Mouse (Mus musculus) heart, embryonic 16.5 days (tissue): Measurements from ENCODE around the gene Mphosph9. TPM values are rescaled to one million over a fixed set of nuclear protein-coding genes. Genes with fewer than 3 reads are reported as not detected.
"Not testable (repeated sequence)": the region's sequence is repeated elsewhere in the genome, so short reads cannot be mapped to it uniquely, and the experiment has no call there.

Source experiments
- ATAC-seq: fragments of 200-750 bp; cut with Nextera tagmentation; replicated peaks from 2 replicates; pipeline ENCODE4 v1.8.0; 2017; ENCODE audit warnings: moderate number of reproducible peaks; ENCODE audit not compliant: insufficient read depth, low FRiP score; ENCODE audit errors: extremely low read depth
- H3K27ac ChIP-seq: fragments of 300-500 bp; sonication (generic); 2 replicates; pipeline ENCODE4 v1.5.1; 2014; ENCODE audit warnings: mild to moderate bottlenecking, low read length, control low read depth, moderate library complexity
- H3K27me3 ChIP-seq: fragments of 300-500 bp; sonication (generic); 2 replicates; pipeline ENCODE4 v1.6.1; 2014; ENCODE audit warnings: low read length, mixed read lengths; ENCODE audit not compliant: control insufficient read depth, insufficient read depth
- H3K36me3 ChIP-seq: fragments of 300-500 bp; sonication (generic); 2 replicates; pipeline ENCODE4 v1.6.1; 2014; ENCODE audit not compliant: control insufficient read depth, insufficient read depth
- H3K4me1 ChIP-seq: fragments of 300-500 bp; sonication (generic); 2 replicates; pipeline ENCODE4 v1.6.1; 2014; ENCODE audit warnings: low read length, mixed read lengths; ENCODE audit not compliant: control insufficient read depth, insufficient read depth
- H3K4me2 ChIP-seq: fragments of 300-500 bp; sonication (generic); 2 replicates; pipeline ENCODE4 v1.6.1; 2014; ENCODE audit warnings: low read depth, mild to moderate bottlenecking, control low read depth, low read length
- H3K4me3 ChIP-seq: fragments of 300-500 bp; sonication (generic); 2 replicates; pipeline ENCODE4 v1.5.1; 2014; ENCODE audit warnings: mild to moderate bottlenecking, control low read depth, low read length
- H3K9ac ChIP-seq: fragments of 300-500 bp; sonication (generic); 2 replicates; pipeline ENCODE4 v1.6.1; 2014; ENCODE audit warnings: low read length, control low read depth
- H3K9me3 ChIP-seq: fragments of 300-500 bp; sonication (generic); replicated peaks from 2 replicates; pipeline ENCODE4 v1.6.1; 2016; ENCODE audit warnings: low read length; ENCODE audit not compliant: control insufficient read depth
- WGBS: fragments of 180-500 bp; shearing (Covaris S2); extraction: QIAGEN DNeasy Blood & Tissue Kit; methylation state at CpG from one replicate; pipeline ENCODE4 v1.1.7; 2014; 5-methylcytosine and 5-hydroxymethylcytosine counted together
- polyA plus RNA-seq: library from polyadenylated mRNA; unstranded; fragments of >200 nt; fragmentation: Nextera tagmentation; extraction: Ambion mirVana; gene quantifications from 2 replicates; pipeline ENCODE4 v1.2.1, GENCODE M21; 2015

The Mphosph9 gene
- polyA plus RNA-seq, 1 experiment from 2014 or later = 8.7 TPM

DNA sequence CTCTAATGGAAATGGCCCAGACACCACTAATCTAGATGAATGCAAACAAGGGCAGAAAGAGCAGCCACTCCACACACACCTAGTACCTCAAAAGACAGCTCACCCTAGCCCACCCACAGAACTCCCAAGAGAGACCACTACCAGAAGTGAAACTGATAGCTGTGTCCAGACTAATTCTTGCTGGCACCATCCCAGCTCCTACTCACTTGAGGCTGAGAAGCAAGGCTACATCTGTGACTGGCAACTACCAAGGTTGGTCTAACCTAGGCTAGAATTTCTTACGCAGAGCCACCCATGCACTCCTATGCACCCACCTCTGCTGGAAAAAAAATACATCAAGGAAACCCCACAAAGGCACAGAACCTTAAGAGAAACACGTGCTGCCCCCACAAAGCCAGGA lies 22.6 kb upstream of the Mphosph9 start:
- Histone ChIP-seq H3K27me3 (no peaks in the 10 kb centered on the region), H3K9me3 (no peaks in the 10 kb centered on the region), H3K4me1 (peaks cover 26% of the 10 kb centered on the region), H3K4me3 (no peak overlapping the region), H3K4me2 (no peak overlapping the region), H3K36me3 (peaks cover 25% of the 10 kb centered on the region), H3K27ac (no peak overlapping the region), H3K9ac (no peak overlapping the region)
- WGBS = 82% methylated on average over 2 of the region's 2 CpGs
- no peak for ATAC-seq

DNA sequence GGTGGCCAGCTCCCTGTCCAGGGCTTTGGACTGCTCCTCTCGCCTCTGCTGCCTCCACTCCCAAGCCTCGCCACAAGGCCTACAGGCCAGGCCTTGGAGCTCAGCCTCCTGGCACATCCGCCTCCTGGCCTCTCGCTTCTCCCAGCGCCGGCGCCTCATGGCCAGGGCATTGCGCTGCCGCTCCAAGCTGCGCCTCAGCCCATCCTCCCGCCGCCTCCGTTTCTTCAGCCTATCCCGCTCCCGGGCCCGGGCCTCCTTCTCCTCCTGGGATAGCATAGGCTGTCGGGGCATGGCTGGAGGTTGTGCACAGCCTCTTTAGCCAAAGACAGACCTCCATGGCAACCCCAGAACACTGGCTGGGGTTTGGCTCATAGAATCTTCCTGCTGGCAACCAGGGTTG lies 21.4 kb upstream of the Mphosph9 start:
- Histone ChIP-seq H3K36me3 (peaks cover 32% of the 10 kb centered on the region), H3K4me1 (peaks cover 26% of the 10 kb centered on the region), H3K9me3 (no peaks in the 10 kb centered on the region), H3K9ac (no peak overlapping the region), H3K4me2 (no peak overlapping the region), H3K27ac (no peak overlapping the region), H3K4me3 (no peak overlapping the region), H3K27me3 (no peaks in the 10 kb centered on the region)
- no peak for ATAC-seq
- 92% methylated on average over 17 of the region's 17 CpGs for WGBS

DNA sequence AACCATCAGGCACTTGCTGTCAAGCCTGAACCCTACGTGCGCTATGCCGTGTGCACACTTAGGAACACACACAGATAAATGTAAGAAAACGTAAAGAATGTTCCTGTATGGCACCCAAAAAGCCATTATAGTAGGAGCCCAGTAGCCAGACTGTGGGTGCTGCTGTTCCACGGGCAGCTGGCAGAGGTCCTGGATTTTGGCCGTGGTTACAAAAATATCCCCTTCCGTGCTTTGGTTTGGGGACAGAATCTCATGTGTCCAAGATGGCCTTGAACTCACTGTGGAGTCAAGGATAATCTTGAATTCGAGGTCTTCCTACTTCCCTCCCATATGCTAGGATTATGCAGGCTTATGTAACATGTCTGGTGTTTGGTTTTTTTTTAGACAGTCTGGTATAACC lies 15.1 kb upstream of the Mphosph9 start:
- no peak overlapping the region for H3K4me2 ChIP-seq
- 76% methylated on average over 8 of the region's 8 CpGs for WGBS
- no peak for ATAC-seq
- H3K27me3 ChIP-seq = no peaks in the 10 kb centered on the region
- no peak overlapping the region for H3K9ac ChIP-seq
- H3K4me1 ChIP-seq = peaks cover 8% of the 10 kb centered on the region
- no peaks in the 10 kb centered on the region for H3K9me3 ChIP-seq
- H3K36me3 ChIP-seq = peaks cover 17% of the 10 kb centered on the region
- H3K4me3 ChIP-seq = no peak overlapping the region
- H3K27ac ChIP-seq = no peak overlapping the region

DNA sequence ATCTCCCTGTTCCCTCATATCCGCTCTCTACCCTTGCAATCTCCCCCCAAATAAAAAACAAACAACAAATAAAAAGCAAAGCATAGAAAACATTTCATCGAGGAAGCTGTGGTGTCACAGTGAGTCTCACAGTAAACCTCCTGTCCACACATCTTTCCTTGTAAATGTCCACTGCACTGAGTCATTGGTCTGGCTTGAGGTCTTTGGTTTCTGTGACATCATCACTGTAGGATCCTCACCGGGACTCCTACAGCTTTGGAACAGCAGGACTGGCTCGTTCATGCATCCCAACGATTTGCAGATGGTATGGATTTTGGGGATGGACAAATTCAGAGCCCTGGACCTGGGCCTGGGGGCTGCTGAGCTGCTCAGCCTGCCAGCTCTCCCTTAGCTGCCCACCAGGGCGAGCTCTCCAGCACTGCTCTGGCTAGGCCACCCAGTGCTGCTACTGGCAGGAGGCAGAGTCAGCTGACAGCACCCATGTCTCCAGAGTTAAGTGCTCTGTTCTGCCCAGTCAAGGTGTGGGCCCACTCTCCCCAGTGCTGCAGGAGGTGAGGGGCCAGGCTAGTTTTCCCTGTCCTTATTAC lies 14.1 kb upstream of the Mphosph9 start:
- not testable (repeated sequence) for H3K27me3 ChIP-seq, H3K9me3 ChIP-seq, H3K4me2 ChIP-seq, H3K9ac ChIP-seq, H3K4me3 ChIP-seq, H3K27ac ChIP-seq, ATAC-seq
- peaks cover 15% of the 10 kb centered on the region for H3K4me1 ChIP-seq
- 70% methylated on average over 6 of the region's 6 CpGs for WGBS
- H3K36me3 ChIP-seq = peaks cover 17% of the 10 kb centered on the region

DNA sequence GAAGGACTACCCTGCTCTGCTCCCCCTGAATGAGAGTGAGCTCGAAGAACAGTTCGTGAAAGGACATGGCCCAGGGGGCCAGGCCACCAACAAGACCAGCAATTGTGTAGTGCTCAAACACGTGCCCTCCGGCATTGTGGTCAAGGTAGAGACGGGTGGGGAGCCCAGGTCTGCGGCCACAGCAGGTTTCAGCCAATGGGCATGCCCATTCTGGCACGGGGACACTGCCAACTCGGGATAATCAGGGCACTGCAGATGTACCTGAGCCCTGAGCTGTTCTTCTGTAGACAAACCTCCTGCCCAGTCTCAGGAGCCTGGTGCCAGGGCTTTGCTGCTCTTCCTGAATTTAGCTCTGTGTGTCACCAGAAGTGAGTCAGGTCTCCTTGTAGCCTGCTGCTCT lies 11.0 kb upstream of the Mphosph9 start:
- H3K9ac ChIP-seq = no peak overlapping the region
- ATAC-seq = no peak
- WGBS = 91% methylated on average over 8 of the region's 8 CpGs
- H3K27me3 ChIP-seq = no peaks in the 10 kb centered on the region
- H3K27ac ChIP-seq = no peak overlapping the region
- no peak overlapping the region for H3K4me3 ChIP-seq
- no peak overlapping the region for H3K4me2 ChIP-seq
- H3K4me1 ChIP-seq = peaks cover 33% of the 10 kb centered on the region
- H3K36me3 ChIP-seq = no peaks in the 10 kb centered on the region
- no peaks in the 10 kb centered on the region for H3K9me3 ChIP-seq

DNA sequence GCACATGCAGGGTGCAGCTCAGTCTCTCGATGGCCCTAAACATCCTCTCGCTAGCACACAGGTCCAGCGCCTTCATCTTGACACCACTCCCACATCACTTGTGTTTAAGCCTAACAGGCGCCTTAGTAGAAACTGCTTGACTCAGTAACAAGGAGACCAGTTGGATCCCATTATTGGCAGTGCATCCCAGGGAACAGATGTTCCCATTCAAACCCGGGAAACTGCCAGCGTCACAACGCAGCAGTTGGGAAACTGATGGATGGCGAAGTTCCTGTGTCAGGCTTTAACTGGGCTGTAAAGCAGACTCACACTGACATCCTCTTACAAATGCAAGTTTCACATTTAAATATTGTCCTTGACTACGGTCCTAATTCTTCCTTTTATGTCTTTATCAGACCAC lies 10.1 kb upstream of the Mphosph9 start:
- WGBS = 64% methylated on average over 9 of the region's 9 CpGs
- Histone ChIP-seq H3K4me1 (peaks cover 40% of the 10 kb centered on the region), H3K9ac (no peak overlapping the region), H3K9me3 (no peaks in the 10 kb centered on the region), H3K27me3 (no peaks in the 10 kb centered on the region), H3K4me3 (no peak overlapping the region), H3K4me2 (no peak overlapping the region), H3K27ac (no peak overlapping the region), H3K36me3 (no peaks in the 10 kb centered on the region)
- ATAC-seq = no peak

DNA sequence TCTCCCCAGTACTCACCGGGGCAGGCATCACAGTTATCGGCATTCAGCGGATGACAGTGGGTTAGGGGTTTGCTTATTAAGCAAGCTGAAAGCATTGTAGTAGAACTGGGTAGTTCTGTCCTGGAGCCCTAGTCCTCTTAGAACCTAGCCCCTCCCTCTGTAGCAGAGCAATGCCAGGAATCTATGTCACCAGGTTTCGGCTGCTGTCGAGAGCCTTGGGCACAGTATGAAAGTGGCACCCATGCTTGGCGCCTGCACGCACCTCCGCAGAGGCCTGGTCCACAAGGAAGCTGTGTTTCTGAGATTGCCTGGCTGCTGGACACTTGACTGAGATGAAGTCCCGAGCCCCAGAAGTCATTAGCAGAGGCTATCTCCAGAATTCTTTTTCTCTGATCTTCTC lies 9.3 kb upstream of the Mphosph9 start:
- Histone ChIP-seq H3K4me2 (no peak overlapping the region), H3K27me3 (no peaks in the 10 kb centered on the region), H3K36me3 (no peaks in the 10 kb centered on the region), H3K9ac (no peak overlapping the region), H3K4me3 (no peak overlapping the region), H3K9me3 (no peaks in the 10 kb centered on the region), H3K4me1 (peaks cover 40% of the 10 kb centered on the region), H3K27ac (peak overlapping the region; percentile 65)
- WGBS = 57% methylated on average over 9 of the region's 9 CpGs
- peak; percentile 29; the same call in 1 of the 2 replicates for ATAC-seq

DNA sequence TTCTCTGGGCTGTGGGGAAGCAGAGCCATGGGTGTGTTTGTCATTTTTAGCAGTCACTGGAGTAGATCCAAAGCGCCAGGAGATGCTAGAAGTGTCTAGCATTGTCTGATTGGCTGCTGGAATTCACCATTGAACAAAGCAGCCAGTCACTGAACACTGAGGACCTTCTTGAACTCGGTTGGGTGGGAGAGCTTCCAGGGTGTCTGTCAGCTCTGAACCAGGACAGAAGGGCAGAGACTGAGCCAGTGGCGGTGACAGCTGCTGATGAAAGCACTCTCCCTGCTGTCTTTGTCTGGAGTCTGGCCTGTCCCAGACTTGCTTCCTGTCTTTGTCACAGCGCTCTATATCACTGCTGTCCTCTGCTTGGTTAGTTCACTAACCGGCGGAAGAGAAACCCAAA lies 6.6 kb upstream of the Mphosph9 start:
- Histone ChIP-seq H3K4me1 (peaks cover 36% of the 10 kb centered on the region), H3K36me3 (no peaks in the 10 kb centered on the region), H3K9me3 (no peaks in the 10 kb centered on the region), H3K4me3 (no peak overlapping the region), H3K27ac (peak overlapping the region; percentile 85), H3K27me3 (no peaks in the 10 kb centered on the region), H3K9ac (peak overlapping the region; percentile 47; the same call in 1 of the 2 replicates), H3K4me2 (peak overlapping the region; percentile 10; the same call in 1 of the 2 replicates)
- 16% methylated on average over 6 of the region's 6 CpGs for WGBS
- peak; percentile 88 for ATAC-seq

DNA sequence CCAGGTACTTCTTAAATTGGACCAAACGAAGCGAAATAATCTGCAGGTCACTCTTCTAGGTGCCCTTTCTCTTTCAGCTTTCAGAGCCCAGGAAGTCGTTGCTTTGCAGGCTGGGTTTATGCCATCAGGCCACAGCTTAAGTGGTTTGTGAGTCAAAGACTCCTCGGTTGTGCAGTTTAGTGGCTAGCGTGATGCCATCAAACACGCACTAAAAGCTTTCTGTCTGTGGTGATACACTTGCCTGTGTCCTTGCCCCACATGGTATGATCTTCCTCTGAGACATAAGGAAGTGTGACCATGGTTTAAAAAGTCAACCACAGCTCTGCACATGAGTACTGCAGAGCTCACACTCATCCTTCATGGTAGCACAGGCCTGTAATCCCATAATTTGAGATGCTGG lies 2.3 kb upstream of the Mphosph9 start:
- H3K36me3 ChIP-seq = no peaks in the 10 kb centered on the region
- WGBS = 85% methylated on average over 6 of the region's 6 CpGs
- no peaks in the 10 kb centered on the region for H3K9me3 ChIP-seq
- peaks cover 31% of the 10 kb centered on the region for H3K4me1 ChIP-seq
- no peak overlapping the region for H3K4me3 ChIP-seq
- H3K27me3 ChIP-seq = no peaks in the 10 kb centered on the region
- H3K9ac ChIP-seq = no peak overlapping the region
- no peak overlapping the region for H3K27ac ChIP-seq
- no peak for ATAC-seq
- no peak overlapping the region for H3K4me2 ChIP-seq
